Mouse (Mus musculus) thymus, postnatal 0 days (tissue): Measurements from ENCODE around the gene Nat9. TPM values are rescaled to one million over a fixed set of nuclear protein-coding genes. Genes with fewer than 3 reads are reported as not detected.

Source experiments
- DNase-seq: peaks from one replicate; pipeline ENCODE4 v3.0.0-alpha.2; 2015; ENCODE audit warnings: low spot score
- polyA plus RNA-seq: library from polyadenylated mRNA; unstranded; fragments of >200 nt; fragmentation: Nextera tagmentation; extraction: Ambion mirVana; gene quantifications from 2 replicates; pipeline ENCODE4 v1.2.1, GENCODE M21; 2015

Nat9 gene
- polyA plus RNA-seq, 1 experiment from 2014 or later = 19.3 TPM

DNA sequence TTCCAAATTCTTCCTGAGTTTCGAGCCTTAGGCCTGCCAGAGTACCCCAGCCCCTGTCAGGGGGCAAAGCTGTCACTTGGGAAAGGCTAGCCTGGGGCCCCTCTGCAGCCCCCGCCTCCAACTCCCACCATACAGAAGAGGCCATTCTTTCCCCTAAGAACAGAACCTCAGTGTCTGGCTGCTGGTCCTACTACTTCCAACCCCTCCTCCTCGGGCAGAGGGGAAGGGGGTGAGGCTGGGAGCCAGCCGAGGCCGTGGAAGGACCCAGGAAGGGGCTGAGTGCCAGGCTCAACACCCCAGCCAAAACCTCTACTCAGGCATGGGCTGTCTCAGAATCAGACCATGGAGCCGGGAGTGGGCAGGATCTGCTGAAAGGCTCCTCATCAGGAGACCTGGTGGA is 8.5 kb downstream of the Nat9 start:
- DNase-seq = no peak

GRCm38 (mm10) chr11:115178766-115179165 is 8.9 kb downstream of the Nat9 start:
- no peak for DNase-seq

DNA sequence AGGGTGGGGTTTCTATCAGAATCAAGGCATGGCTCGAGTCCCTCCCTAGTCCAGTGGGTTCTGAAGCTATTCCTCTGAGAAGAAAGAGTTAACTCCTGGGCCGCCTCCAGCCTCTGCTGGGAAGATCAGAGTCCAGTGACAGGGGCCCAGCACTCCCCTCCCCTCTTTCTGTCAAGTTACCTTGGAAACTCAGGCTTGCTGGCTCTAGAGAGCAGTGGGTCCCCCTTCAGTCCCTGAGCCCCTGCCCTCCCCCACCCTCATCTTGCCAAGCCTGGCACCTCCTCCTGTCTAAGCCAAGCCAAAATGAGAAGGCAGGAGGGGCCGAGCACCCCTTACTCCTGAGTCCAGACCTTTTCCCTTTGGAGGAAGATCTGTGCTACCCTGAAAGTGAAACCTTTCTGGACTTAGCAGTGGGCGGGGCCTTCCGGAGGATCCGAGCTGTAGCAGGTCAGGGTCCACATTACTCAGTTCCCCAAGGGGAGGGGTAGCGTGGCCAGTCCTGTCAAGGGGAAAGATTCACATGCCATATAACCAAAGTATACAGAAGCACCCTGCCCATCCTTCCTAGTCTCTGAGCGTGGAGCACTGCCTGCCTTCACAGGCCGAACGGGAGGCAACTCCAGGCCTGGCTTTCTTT is 10.0 kb downstream of the Nat9 start:
- no peak for DNase-seq

DNA sequence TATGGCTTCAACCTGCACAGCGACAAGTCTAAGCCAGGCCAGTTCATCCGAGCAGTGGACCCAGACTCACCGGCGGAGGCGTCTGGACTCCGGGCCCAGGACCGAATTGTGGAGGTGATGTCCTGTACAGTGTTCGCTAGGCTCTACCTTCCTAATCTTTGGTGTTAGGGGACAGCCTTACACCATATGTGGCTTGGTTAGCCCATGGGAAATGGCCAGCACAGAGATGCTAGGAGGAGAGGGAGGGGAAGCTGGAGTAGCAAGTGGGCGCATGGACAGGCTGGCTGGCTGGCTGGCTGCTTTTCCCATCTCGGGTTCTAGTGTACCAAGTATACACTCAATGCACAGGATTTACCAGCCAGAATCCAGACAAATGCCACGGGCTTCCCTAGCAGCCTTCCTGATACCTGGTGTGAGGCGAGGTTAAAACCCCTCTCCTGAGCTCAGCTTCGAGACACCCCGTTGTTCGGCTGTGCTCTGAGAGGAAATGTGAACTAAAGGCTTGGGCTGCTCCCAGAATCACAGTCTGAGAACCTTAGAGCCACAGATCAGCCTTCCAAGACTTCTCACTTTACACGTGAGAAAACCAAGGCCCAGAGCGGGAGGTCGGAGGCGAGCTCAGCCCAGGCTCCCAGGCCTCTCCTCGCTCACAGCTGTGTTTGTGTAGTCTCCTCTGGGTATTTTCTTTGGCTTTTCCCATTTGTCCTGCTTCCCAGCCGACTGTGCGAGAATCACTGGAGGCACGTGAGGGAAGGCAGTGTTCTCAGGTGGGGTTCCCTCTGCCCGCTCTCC is 11.1 kb downstream of the Nat9 start:
- no peak for DNase-seq

DNA sequence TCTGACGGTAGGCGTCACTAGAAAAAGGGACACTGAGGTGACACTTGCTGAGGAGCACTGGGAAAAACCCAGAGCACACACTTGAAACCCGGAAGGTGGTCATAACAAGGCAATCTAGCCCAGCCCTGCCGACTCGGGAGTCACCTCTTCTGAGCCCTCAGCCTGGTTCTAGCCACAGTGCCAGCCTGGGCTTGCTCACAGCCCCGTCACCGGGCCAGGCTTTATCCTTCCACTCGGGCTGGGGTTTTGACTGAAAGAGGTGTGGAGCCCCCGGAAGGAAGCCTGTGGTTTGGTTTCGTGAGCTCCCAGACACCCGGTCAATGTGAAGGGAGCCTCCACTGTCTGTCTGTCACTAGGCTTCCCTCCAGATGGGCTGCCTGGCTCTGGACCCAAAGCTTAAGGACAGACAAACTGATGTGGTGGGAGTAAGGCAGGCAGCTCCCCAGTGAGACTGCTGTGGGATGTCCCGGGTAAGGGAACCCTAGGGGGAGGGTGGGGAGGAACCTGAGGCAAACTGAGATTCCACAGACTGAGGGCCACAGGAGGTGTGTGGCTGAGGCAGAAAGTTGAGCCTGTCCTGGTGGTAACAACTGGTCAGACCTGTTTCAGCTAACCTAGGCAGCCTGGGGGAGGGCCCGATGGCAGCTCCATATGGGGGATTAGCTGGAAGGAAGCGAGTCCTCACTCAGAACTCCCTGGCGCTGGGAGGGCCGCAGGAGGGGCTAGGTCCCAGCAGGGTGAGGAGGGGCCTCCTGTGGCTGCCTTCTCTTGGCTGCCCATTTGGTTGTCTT is 13.9 kb downstream of the Nat9 start:
- peak; percentile 60 for DNase-seq

DNA sequence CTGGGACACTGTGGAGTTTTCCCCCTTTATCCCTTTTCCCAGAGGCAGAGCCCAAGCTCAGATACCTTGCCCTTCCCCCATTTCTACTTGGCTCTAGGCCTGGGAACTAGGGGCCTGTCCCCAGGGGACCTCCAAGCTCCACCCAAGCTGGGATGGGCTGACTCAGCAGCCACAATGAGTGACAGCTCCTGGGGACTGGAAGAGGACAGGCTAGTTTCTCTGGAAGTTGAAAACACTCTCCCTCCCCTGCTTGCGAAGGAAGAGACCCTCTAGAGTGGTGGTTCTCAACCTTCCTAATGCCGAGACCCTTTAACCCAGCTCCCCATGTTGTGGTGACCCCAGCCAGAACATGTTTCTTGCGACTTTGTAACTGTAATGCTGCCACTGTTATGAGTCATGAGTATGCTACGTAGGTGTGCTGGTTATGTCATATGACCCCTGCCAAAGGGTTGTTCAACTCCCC is 14.8 kb downstream of the Nat9 start:
- no peak for DNase-seq

DNA sequence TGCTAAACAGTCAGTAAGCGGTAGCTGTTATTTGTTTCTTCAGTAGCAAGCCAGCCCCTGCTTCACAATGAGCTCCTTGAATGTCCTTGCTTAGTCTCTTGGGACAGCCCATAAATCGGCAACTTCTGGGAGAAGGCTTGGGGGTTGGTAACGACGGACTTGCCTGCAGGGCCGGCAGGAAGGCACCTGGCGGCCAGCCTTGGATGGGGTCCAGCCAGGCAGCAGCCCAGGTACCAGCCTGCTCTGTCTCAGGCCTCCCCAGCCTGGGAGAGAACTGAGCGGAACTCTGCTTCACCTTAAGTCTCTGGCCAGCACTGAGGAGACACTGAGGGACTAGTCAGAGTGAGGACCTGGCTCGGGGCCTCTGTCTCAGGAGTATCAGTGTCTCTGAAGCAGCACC is 16.5 kb downstream of the Nat9 start:
- DNase-seq = no peak

GRCm38 (mm10) chr11:115169430-115169829 is 18.2 kb downstream of the Nat9 start:
- no peak for DNase-seq

DNA sequence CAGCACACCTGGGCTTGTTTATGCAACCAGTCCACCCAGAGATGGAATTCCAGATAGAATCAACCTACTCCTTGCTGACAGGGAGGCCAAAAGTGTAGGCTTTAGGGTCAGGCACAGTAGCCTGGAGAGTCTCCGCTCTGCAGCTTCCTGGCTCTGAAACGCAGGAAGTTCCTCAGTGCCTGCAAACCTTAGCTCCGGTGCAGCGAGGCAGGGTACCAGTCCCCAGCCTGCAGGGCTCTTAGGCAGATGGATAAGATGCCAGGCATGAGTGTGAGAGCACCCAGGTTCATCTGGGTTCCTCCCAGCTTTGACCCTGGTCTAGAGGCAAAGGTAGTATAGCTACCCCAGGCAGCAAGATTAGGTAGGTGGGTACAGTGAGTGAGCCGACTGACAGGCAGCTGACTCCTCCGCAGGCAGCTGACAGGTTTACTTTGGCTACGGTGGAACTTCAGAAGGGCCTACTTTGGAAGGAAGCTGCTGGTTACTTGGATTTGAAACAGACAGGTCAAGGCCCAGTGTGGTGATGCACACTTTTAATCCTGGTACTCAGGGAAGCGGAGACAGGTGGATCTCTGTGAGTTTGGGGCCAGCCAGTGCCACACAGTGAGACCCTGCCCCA is 19.9 kb downstream of the Nat9 start:
- DNase-seq = no peak

DNA sequence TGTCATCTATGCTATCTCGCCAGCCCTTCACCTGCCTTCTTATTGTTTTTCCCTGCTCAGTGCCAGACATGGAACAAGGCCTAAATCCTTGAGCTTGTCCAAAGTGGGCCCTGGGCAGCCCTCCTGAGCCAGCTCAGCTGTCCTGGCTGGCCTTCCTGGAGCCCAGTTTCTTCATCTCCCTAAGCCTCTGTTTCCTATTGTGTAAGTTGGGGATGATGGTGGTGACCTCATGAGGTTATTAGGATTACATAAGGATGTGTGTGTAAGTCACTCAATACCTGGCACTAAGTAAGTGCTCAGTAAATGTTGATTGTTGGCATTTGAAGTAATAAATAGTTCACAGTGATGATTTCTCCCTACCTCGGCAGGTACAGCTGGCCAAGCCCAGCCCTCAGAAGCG is 20.9 kb downstream of the Nat9 start:
- DNase-seq = no peak

- no peak for DNase-seq
Measured at GRCm38 (mm10) chr11:115164976-115165374, 22.7 kb downstream of the Nat9 start.

DNA sequence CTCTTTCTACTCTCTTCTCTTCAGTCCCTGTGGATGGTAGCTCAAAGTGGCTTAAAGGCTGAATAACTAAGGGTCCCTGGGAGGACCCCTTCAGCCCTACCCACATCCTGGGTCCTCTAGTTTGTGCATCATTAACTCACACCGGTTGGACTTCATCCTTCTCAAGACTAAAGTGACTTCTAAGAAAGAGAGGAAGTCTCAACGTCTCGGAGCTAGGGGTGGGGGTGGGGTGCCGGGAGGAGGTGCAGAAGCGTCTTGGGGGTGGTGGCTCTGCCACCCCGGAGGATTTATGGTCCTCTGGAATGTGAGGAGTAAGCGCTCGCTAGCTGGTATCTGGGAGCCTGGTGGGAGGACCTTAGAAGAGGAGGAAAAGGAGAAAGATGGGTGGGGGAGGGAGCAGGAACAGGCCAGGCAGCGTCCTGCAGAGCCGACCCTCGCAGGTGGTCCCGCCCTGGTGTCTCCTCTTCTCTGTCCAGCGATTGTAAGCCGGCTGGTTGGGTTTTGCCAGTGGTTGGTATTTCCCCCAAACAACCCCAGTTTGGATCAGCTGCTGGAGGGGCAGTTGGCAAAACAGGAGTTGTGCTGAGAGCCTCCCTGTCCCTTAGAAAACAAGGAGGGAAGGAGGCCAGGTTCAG is 23.2 kb downstream of the Nat9 start:
- peak; percentile 56 for DNase-seq

DNA sequence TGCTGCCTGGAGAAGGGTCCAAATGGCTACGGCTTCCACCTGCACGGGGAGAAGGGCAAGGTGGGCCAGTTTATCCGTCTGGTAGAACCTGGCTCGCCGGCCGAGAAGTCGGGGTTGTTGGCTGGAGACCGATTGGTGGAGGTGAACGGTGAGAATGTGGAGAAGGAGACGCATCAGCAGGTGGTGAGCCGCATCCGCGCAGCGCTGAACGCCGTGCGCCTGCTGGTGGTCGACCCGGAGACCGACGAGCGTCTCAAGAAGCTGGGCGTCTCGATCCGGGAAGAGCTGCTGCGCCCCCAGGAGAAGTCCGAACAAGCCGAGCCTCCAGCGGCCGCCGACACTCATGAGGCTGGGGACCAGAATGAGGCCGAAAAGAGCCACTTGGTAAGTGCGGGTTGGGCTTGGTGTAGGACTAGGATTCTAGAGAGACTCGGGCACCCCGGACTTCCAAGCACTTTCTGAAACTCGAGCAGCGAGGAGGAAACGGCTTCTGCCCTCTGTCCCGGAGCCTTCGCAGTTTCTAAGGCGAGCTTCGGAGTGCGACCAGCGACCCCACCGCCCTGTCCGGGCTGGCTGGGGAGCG is 24.0 kb downstream of the Nat9 start:
- peak; percentile 81 for DNase-seq

GRCm38 (mm10) chr11:115162832-115163480 is 24.7 kb downstream of the Nat9 start, which contains the start of gene Slc9a3r1:
Gene Slc9a3r1 (plus strand): TSS chr11:115163341.
- peak; percentile 99 for DNase-seq

DNA sequence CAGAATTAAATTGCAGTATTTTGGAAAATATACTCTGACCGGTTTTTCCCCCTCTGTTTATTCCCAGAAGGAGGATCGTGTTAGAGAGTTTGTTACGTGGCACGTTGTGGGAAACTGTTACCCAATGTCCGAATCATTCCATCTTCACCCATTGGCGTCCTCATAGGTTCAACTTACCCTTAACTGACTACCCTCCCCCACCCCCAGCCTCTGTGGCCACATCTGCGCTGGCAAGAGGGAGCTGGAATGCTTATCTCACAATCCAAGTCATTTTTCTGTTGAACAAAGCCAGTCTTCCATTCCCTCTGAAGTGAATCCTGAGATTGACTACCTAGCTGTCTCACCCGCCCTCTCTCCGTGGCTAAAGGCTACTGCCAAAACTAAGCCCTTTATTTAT is 25.5 kb downstream of the Nat9 start:
- DNase-seq = no peak

DNA sequence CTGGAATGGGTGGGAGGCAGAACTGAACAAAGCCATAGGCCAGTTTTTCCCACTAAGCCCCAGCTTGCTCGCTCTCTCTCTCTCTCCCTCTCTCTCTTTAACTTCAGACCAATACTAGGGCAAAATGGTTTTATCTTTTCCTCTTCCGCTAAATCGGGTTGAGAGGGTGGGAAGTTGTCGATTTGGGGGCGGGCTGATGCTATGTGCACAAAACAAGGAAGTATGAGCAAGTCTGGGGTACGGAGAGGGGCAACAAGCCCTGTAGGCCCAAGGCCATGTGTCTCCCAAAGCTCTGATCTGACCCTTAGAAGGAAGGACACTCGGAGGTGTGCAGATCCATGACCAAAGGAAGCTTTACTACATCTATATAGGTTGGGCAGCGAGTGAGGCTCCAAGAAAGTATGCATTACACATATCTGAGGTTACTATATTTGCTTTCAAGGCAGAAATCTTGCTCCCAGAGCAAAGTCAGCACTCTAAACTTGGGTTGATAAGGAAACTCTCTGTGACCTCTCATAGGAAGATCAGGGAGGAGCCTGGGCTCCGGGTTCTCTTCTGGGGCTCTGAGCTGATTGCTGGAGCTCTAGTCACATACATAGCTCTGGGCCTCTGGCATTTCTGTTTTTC is 26.0 kb downstream of the Nat9 start:
- DNase-seq = peak; percentile 69

- DNase-seq = peak; percentile 85
Measured at GRCm38 (mm10) chr11:115160883-115161577, 26.6 kb downstream of the Nat9 start.

GRCm38 (mm10) chr11:115160016-115160797 is 27.5 kb downstream of the Nat9 start:
- DNase-seq = peak; percentile 37
